Mouse (Mus musculus) ES-Bruce4 (cell line): Measurements from ENCODE around the gene Trappc3.

Experiments
- CTCF ChIP-seq: IDR thresholded peaks from one replicate; pipeline ENCODE4 v1.8.1; 2011; ENCODE audit warnings: low read depth, low read length
- EP300 ChIP-seq: IDR thresholded peaks from 2 replicates; pipeline ENCODE4 v1.6.1; 2011; ENCODE audit warnings: low read depth, low read length; ENCODE audit not compliant: insufficient read depth

DNA sequence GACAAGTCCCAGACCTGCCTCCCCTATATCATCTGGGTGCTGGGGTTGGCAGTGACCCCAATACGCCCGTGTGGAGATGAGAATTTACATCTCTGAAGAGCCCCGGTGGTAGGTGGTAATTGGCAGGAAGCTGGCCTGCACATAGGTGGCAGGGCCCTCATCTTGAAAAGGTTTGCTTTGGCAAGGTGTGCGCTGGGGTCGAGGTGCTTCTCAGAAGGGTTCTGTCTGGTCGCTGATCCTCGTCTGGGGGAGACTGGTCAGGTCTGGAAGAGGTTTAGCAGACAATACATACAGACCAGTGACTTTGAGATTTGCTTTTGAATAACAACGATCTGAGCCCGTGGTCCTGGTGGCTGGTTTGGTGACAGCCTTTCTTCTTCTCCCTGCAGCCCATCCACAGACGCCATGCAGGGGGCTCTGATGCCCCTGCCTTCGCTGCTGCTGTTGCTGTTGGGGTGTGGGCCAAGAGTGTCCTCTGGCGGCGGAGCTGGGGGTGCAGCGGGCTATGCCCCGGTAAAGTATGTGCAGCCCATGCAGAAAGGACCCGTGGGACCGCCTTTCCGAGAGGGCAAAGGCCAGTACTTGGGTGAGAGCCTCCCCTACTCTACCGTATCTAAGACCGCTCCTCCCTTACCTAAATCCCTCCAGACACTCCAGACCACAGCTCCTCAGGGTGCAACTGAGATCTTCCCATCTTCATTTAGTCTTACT is 47.2 kb downstream of the Trappc3 start:
- TF ChIP-seq CTCF (peak; percentile 49), EP300 (no peak)
